Mouse (Mus musculus) large intestine, adult 2 months (tissue): ENCODE results near the gene Gbx2. TPM values are rescaled to one million over a fixed set of nuclear protein-coding genes. Genes with fewer than 3 reads are reported as not detected.

Source experiments
- polyA plus RNA-seq: library from polyadenylated mRNA; depleted of rRNA; stranded (reverse); fragments of >200 nt; gene quantifications from 2 replicates; pipeline ENCODE4 v1.2.3, GENCODE M21; 2012; rRNA removed

Gbx2 gene
- polyA plus RNA-seq, 1 experiment = 0.09 TPM

Other genes starting within 250 kb of the Gbx2 start
- gene Asb18, start 83.5 kb upstream of the Gbx2 start, polyA plus RNA-seq = not detected in 2 replicates
- not detected in 2 replicates for gene Iqca, start 222.2 kb upstream of the Gbx2 start, polyA plus RNA-seq